Mouse (Mus musculus) E14TG2a.4 (cell line): Measurements from ENCODE around the gene Cyp4f40.

ENCODE experiments used
- CTCF ChIP-seq: conservative IDR thresholded peaks from 2 replicates; pipeline ENCODE4 v1.5.1; 2014; ENCODE audit warnings: low read length
- NANOG ChIP-seq: IDR thresholded peaks from 2 replicates; pipeline ENCODE4 v1.6.1; 2014; ENCODE audit warnings: borderline replicate concordance, low read length, mixed read lengths

DNA sequence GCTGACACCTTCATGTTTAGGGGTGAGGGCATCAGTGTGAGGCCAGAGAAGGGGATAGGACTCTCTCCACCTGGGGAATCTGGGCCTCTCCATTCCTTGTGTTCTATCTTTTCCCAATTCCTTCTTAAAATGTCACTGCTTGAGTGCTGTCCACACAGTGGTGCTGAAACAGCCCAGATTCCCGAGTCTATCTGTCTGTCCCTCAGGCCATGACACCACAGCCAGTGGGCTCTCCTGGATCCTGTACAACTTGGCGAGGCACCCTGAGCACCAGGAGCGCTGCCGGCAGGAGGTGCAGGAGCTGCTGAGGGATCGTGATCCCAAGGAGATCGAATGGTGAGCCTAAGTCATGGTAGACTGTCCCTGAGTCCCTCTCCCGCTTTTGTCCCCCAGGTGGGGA is 15.3 kb downstream of the Cyp4f40 start:
- TF ChIP-seq CTCF (no peak), NANOG (no peak)
